Mouse (Mus musculus) hindbrain, embryonic 11.5 days (tissue): ENCODE data around the gene Ctbs. TPM values are rescaled to one million over a fixed set of nuclear protein-coding genes. Genes with fewer than 3 reads are reported as not detected.
A peak's percentile ranks its signal among the peaks of the same experiment; 100 is the strongest.
"Not testable (repeated sequence)": the region's sequence is repeated elsewhere in the genome, so short reads cannot be mapped to it uniquely, and the experiment has no call there.

Source experiments
- ATAC-seq: fragments of 200-750 bp; cut with Nextera tagmentation; 2 replicates; pipeline ENCODE4 v1.8.0; 2017; ENCODE audit warnings: mild to moderate bottlenecking, moderate TSS enrichment, moderate library complexity; ENCODE audit not compliant: low FRiP score
- DNase-seq: peaks from one replicate; pipeline ENCODE4 v3.0.0-alpha.2; 2015; ENCODE audit warnings: low spot score
- H3K27ac ChIP-seq: fragments of 300-500 bp; sonication (generic); 2 replicates; pipeline ENCODE4 v1.5.1; 2014; ENCODE audit warnings: mild to moderate bottlenecking, low read depth, low read length
- H3K27me3 ChIP-seq: fragments of 300-500 bp; sonication (generic); 2 replicates; pipeline ENCODE4 v1.6.1; 2014; ENCODE audit warnings: mild to moderate bottlenecking, low read length, moderate library complexity, mixed read lengths; ENCODE audit not compliant: control insufficient read depth, insufficient read depth
- H3K36me3 ChIP-seq: fragments of 300-500 bp; sonication (generic); 2 replicates; pipeline ENCODE4 v1.6.1; 2014; ENCODE audit warnings: mild to moderate bottlenecking, low read length, moderate library complexity, mixed read lengths; ENCODE audit not compliant: control insufficient read depth, insufficient read depth
- H3K4me1 ChIP-seq: fragments of 300-500 bp; sonication (generic); replicated peaks from 2 replicates; pipeline ENCODE4 v1.6.1; 2014; ENCODE audit warnings: low read length, mixed read lengths; ENCODE audit not compliant: control insufficient read depth, insufficient read depth
- H3K4me2 ChIP-seq: fragments of 300-500 bp; sonication (generic); replicated peaks from 2 replicates; pipeline ENCODE4 v1.6.1; 2014; ENCODE audit warnings: mild to moderate bottlenecking, low read depth, low read length
- H3K4me3 ChIP-seq: fragments of 300-500 bp; sonication (generic); 2 replicates; pipeline ENCODE4 v1.5.1; 2014; ENCODE audit warnings: low read depth, low read length
- H3K9ac ChIP-seq: fragments of 300-500 bp; sonication (generic); 2 replicates; pipeline ENCODE4 v1.6.1; 2014; ENCODE audit warnings: low read depth, low read length
- H3K9me3 ChIP-seq: fragments of 300-500 bp; sonication (generic); 2 replicates; pipeline ENCODE4 v1.6.1; 2016; ENCODE audit warnings: low read length; ENCODE audit not compliant: control insufficient read depth
- WGBS: fragments of 180-500 bp; shearing (Covaris S2); extraction: QIAGEN DNeasy Blood & Tissue Kit; methylation state at CpG from one replicate; pipeline ENCODE4 v1.1.7; 2014; 5-methylcytosine and 5-hydroxymethylcytosine counted together
- polyA plus RNA-seq: library from polyadenylated mRNA; unstranded; fragments of >200 nt; fragmentation: Nextera tagmentation; extraction: Ambion mirVana; gene quantifications from 2 replicates; pipeline ENCODE4 v1.2.1, GENCODE M21; 2014

Ctbs gene
- polyA plus RNA-seq, 1 experiment from 2014 or later = 8.8 TPM

DNA sequence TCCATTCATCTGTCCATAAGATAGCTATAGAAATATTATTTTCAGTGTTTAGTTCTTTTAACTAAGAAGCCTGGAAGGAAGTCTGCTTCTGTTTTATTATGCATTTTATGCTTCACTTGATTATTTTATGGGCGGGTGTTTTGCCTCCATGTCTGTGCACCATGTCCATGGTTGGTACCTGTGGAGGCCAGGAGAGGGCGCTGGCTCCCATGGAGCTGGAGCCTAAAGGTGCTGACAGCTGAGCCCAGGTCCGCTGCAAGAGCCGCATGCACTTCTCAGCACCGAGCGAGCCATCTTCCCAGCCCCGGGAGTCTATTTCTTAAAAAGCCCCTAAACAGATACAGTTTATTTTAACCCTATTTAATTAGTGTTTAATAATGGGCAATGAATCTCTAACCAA lies 25.9 kb upstream of the Ctbs start:
- no peak overlapping the region for H3K4me2 ChIP-seq
- no peaks in the 10 kb centered on the region for H3K9me3 ChIP-seq
- H3K9ac ChIP-seq = no peak overlapping the region
- ATAC-seq (no peak), DNase-seq (no peak)
- no peak overlapping the region for H3K4me3 ChIP-seq
- H3K27me3 ChIP-seq = no peaks in the 10 kb centered on the region
- no peaks in the 10 kb centered on the region for H3K36me3 ChIP-seq
- WGBS = 81% methylated on average over 7 of the region's 7 CpGs
- H3K27ac ChIP-seq = no peak overlapping the region
- H3K4me1 ChIP-seq = no peaks in the 10 kb centered on the region

DNA sequence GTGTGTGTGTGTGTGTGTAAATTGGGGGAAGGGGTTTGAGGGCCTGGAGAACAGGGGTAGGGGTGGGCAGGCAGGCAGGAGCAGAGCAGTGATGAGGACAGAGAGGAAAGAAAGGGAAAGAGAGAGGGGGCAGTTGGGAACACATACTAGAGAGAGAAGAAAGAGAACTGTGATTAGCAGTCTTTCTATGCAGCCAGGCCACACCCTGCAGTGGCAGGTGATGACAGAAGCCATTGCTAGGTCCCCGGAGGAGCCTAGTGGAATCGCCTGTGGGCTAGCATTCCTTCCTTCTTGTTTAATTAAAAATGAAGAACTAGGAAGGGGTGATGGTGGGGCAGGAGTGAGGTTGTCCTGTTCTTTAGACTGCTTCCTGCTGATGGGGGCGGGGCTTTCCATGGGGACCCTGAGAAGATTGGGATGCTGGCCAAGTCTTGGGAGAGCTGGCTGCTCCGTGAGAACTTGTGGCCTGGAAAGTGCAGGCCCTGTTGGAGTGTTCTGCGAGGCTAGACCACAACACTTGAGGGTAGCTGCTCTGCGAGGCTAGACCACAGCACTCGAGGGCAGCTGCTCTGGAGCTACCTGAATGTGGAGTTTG lies 25.2 kb upstream of the Ctbs start:
- H3K4me3 ChIP-seq = no peak overlapping the region
- no peak for DNase-seq
- H3K9me3 ChIP-seq = no peaks in the 10 kb centered on the region
- WGBS = 79% methylated on average over 7 of the region's 7 CpGs
- H3K4me1 ChIP-seq = no peaks in the 10 kb centered on the region
- no peak overlapping the region for H3K9ac ChIP-seq
- no peak overlapping the region for H3K27ac ChIP-seq
- ATAC-seq = no peak
- no peak overlapping the region for H3K4me2 ChIP-seq
- no peaks in the 10 kb centered on the region for H3K36me3 ChIP-seq
- H3K27me3 ChIP-seq = no peaks in the 10 kb centered on the region

DNA sequence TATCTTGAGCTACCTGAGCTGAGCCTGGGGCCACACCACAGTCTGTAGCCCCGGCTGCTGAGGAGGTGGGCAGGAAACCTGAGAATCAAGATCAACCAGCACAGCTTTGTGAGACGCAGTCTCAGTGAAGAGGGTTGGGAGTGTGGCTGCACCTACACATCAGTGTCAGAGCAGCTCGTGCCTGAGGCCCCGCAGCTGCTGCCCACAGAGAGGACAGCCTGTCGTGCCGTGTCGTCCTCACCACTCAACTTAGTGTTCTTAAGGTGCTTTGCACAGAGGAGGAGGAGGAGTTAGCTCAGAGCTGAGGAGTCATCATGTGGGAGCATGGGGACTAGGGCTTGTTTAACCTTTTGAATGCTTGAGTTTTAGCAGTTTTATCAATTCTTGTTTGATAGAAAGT lies 23.7 kb upstream of the Ctbs start:
- no peak overlapping the region for H3K4me2 ChIP-seq

DNA sequence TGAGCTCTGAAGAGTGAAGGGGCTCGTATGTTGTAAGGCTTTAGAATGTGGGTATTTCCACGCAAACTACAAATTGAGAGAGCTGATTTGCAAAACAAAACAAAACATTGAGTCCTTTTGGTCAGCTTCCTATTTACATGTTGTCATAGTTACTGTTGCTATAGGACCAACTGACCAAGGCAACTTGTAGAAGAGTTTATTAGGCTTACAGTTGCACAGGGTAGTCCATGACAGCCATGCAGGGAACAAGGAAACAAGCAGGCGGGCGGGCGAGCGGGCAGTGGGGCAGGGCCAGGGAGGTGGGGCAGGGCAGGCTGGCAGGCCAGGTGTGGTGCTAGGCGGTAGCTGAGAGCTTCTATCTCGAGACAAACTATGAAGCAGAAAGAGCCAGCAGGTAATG lies 23.1 kb upstream of the Ctbs start:
- H3K36me3 ChIP-seq = no peaks in the 10 kb centered on the region
- H3K9me3 ChIP-seq = no peaks in the 10 kb centered on the region
- H3K4me2 ChIP-seq = no peak overlapping the region
- H3K4me1 ChIP-seq = no peaks in the 10 kb centered on the region
- peak; percentile 59; the same call in 1 of the 2 replicates for ATAC-seq
- DNase-seq = no peak
- WGBS = 77% methylated on average over 8 of the region's 8 CpGs
- no peak overlapping the region for H3K9ac ChIP-seq
- no peak overlapping the region for H3K4me3 ChIP-seq
- no peak overlapping the region for H3K27ac ChIP-seq
- H3K27me3 ChIP-seq = no peaks in the 10 kb centered on the region

More for the DNA sequence above, 23.7 kb upstream of the Ctbs start:
- no peaks in the 10 kb centered on the region for H3K27me3 ChIP-seq
- H3K4me1 ChIP-seq = no peaks in the 10 kb centered on the region
- no peak overlapping the region for H3K4me3 ChIP-seq
- DNase-seq (no peak), ATAC-seq (no peak; the same call in 1 of the 2 replicates)
- no peaks in the 10 kb centered on the region for H3K9me3 ChIP-seq
- no peak overlapping the region for H3K27ac ChIP-seq
- 82% methylated on average over 7 of the region's 7 CpGs for WGBS
- H3K9ac ChIP-seq = no peak overlapping the region
- no peaks in the 10 kb centered on the region for H3K36me3 ChIP-seq

DNA sequence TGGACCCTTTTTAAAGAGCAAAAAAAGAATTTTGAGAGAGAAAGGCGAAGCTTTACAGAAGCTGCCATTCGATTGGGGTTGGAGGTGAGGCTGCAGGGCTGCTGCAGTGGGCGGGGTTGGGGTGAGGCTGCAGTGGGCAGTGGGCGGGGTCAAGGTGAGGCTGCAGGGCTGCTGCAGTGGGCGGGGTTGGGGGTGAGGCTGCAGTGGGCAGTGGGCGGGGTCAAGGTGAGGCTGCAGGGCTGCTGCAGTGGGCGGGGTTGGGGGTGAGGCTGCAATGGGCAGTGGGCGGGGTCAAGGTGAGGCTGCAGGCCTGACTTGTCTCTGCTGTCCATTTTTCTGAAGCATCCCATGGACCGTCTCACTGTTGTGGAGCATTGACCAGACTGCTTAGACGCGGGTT lies 16.5 kb upstream of the Ctbs start:
- not testable (repeated sequence) for DNase-seq, H3K4me3 ChIP-seq, H3K27ac ChIP-seq, H3K9me3 ChIP-seq, H3K36me3 ChIP-seq, H3K27me3 ChIP-seq, H3K4me1 ChIP-seq, H3K4me2 ChIP-seq, H3K9ac ChIP-seq, ATAC-seq
- WGBS = 82% methylated on average over 11 of the region's 11 CpGs

DNA sequence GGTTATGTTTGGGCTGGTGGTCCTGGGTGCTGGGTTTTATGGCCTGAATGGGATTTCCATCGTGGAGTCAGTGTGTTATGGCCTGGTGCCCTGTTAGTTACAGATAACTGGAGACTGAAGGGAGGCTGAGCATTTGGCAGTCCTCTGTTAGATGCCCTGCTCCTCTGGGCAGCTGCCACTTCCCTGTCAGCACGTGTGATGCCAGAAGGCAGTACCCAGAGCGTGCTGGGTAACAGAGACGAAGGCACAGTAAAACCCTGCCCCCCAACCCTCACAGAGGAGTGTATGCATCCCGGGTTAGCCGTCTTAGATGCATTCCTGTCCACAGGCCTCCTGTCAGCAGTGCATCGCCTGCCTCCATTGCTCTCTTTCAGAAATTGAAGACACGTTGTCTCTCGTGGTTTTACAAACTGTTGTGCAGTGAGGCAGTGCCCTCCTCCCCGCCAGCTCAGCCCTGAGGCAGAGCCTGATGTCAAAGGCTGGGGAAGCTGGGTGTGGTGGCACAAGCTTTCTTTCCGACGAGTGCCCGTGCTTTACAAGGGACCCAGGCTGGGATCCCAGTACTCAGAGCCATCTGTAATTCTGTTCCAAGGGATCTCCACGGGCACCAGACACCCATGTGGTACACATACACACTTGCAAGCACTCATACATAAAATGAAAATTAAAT lies 15.8 kb upstream of the Ctbs start:
- Histone ChIP-seq H3K27me3 (no peaks in the 10 kb centered on the region), H3K4me1 (no peaks in the 10 kb centered on the region), H3K9me3 (no peaks in the 10 kb centered on the region), H3K27ac (no peak overlapping the region), H3K9ac (no peak overlapping the region), H3K36me3 (0 out of 2 replicates have a peak, but pooled peaks cover 2% of the 10 kb centered on the region), H3K4me2 (no peak overlapping the region), H3K4me3 (no peak overlapping the region)
- DNase-seq (no peak), ATAC-seq (no peak)
- WGBS = 92% methylated on average over 14 of the region's 14 CpGs

DNA sequence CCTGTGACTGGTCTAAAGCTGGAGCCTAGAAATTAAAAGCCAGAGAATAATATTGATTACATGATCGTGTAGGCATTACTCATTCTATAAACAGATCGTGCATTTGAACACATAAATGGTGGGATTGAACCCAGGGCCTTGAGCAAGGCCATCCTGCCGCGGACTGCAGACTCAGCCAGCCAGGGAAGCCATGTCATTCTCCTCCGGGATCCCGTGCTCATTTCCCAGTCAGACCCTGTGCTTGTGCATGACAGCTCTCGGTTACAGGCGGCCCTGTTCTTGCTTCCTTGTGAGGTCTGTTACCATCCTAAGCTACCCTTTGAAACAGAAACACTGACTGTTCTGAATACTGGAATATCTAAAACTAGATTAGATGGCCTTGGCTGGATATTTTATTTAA lies 14.9 kb upstream of the Ctbs start:
- no peak overlapping the region for H3K4me3 ChIP-seq
- no peak for ATAC-seq
- no peak overlapping the region for H3K27ac ChIP-seq
- no peaks in the 10 kb centered on the region for H3K9me3 ChIP-seq
- H3K4me1 ChIP-seq = no peaks in the 10 kb centered on the region
- no peaks in the 10 kb centered on the region for H3K27me3 ChIP-seq
- DNase-seq = no peak
- 94% methylated on average over 8 of the region's 8 CpGs for WGBS
- H3K4me2 ChIP-seq = no peak overlapping the region
- H3K9ac ChIP-seq = no peak overlapping the region
- 0 out of 2 replicates have a peak, but pooled peaks cover 2% of the 10 kb centered on the region for H3K36me3 ChIP-seq

DNA sequence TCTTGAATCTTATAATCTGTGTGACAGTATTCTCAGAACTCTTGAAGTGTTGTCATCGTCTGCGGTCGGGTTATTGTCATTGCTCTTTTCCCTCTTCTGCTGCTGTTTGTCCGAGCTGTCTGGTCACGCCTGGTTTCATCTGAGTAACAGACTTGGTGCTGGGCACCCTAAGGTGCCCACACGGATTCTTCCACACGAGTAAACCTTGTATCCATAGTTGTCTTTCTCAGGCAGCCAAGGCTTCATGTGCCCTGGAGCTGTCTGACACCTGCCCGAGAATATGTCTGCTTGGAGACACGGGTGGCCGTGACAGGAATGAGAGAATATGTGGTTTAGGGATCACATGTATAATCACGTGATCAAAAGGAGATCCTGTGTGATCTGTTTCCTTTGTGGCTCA lies 14.1 kb upstream of the Ctbs start:
- 92% methylated on average over 11 of the region's 11 CpGs for WGBS
- no peak overlapping the region for H3K4me2 ChIP-seq
- no peaks in the 10 kb centered on the region for H3K4me1 ChIP-seq
- no peak overlapping the region for H3K4me3 ChIP-seq
- H3K27ac ChIP-seq = no peak overlapping the region
- ATAC-seq = no peak
- no peak for DNase-seq
- 0 out of 2 replicates have a peak, but pooled peaks cover 2% of the 10 kb centered on the region for H3K36me3 ChIP-seq
- no peak overlapping the region for H3K9ac ChIP-seq
- no peaks in the 10 kb centered on the region for H3K27me3 ChIP-seq
- no peaks in the 10 kb centered on the region for H3K9me3 ChIP-seq

DNA sequence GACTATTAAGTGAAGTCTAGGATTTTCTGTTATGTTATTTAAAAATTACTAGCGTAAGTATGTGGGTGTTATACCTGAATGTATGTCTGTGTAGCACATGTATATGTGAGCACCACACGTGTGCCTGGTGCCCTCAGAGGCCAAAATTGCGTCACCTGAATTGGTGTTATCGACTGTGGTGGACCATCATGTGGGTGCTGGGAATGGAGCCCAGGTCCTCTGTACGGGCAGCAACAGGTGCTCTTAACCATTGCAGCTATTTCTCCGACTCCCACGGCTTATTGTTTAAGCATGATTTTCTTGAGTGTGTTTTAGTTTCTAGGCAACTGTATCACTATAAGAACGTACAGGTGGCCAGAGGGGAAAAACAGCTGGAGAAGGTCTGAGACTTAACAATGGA lies 13.5 kb upstream of the Ctbs start:
- no peaks in the 10 kb centered on the region for H3K27me3 ChIP-seq
- no peak overlapping the region for H3K4me2 ChIP-seq
- no peak for ATAC-seq
- no peak for DNase-seq
- H3K4me3 ChIP-seq = no peak overlapping the region
- H3K36me3 ChIP-seq = 0 out of 2 replicates have a peak, but pooled peaks cover 2% of the 10 kb centered on the region
- 95% methylated on average over 8 of the region's 8 CpGs for WGBS
- no peaks in the 10 kb centered on the region for H3K4me1 ChIP-seq
- H3K9ac ChIP-seq = no peak overlapping the region
- H3K9me3 ChIP-seq = no peaks in the 10 kb centered on the region
- no peak overlapping the region for H3K27ac ChIP-seq
